Mouse (Mus musculus): ENCODE measurements at regions not wholly inside any gene's neighbourhood (a gene's known extent, or its start where the extent isn't known, plus 50 kb on each side); places are given as distances from the start of the nearest gene placed in this dataset.

DNA sequence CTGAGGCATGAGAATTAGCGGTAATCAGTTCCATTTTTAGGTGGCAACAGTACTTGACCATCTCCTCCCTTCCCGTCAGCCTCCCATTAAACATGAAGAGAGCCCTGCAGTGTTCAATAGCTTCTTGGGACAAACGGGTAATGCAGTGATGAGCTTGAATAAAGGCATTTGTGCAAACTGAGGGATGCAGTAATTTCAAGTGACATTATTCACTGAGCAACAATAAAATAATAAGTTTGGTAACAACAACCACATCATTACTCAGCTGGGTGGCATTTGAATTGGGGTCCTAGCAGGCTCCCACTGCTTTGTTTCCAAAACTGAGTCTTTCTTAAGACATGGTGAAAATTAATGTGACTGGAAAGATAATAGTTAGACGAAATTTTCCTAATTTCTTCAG, 315.2 kb upstream of the C030005K15Rik start:
- no peak for DNase-seq (ENCODE audit: low read depth, low spot score)

DNA sequence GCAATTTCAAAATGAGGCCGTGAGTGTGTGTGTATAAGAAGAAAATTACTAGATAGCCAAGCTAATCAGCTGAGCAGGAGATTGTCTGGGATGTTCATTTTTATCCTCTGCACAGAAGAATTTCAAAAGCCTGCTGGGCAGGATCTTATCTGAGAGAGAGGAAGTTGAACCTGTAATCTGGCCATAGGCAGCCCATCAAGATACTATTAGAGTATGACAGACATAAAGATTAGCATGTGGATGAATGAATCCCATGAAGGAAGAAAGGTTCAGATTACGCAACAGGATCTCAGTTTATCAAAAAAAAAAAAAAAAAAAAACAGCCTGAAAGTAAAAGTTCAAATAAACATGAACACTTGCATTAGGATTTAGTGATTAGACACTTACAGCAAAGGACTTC, 317.3 kb upstream of the C030005K15Rik start:
- no peak for DNase-seq (ENCODE audit: low read depth, low spot score)

- DNase-seq (ENCODE audit: low read depth, low spot score) = no peak
Measured at GRCm38 (mm10) chr10:98044579-98044978, 318.0 kb upstream of the C030005K15Rik start.

- DNase-seq (ENCODE audit: low read depth, low spot score) = no peak
Measured at GRCm38 (mm10) chr10:98073432-98073831, 346.9 kb upstream of the C030005K15Rik start.

DNA sequence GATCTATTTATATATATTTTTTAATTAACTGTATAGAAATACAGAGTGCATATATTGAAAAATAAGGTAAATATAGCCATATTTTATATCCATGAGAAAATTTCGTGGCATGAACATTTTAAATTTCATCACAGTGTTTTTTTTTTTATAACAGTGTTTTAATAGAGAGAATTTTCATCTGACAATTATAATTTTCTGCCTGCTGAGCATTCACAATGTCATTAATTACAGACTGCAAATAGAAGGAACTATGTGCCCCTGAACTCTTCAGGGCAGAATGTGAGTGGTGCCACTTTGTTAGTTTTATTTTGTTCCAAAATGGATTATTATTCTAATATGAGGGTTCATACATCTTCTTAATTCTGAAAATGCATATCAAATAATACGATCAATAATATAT, 358.3 kb upstream of the C030005K15Rik start:
- DNase-seq (ENCODE audit: low read depth, low spot score) = no peak

GRCm38 (mm10) chr10:98116296-98116695, 389.7 kb upstream of the C030005K15Rik start:
- DNase-seq (ENCODE audit: low read depth, low spot score) = no peak

DNA sequence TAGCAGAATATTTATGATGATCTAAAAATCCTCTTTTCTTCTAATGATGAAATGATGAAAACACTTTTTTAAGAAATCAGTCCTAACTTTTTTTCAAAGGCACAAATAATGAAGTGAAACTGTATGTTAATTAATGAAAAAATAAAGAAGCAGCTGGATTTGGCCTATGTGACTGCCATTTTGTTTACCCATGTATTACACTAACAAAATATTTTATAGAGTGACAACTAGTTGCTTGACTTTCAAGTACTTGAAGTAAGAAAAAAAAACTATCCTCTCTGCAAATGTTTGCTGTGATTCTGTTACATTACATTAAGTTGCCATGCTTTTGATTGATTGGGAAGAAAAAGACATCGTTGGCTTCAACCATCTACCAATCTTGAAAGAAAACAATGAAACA, 399.2 kb upstream of the C030005K15Rik start:
- no peak for DNase-seq (ENCODE audit: low read depth, low spot score)

DNA sequence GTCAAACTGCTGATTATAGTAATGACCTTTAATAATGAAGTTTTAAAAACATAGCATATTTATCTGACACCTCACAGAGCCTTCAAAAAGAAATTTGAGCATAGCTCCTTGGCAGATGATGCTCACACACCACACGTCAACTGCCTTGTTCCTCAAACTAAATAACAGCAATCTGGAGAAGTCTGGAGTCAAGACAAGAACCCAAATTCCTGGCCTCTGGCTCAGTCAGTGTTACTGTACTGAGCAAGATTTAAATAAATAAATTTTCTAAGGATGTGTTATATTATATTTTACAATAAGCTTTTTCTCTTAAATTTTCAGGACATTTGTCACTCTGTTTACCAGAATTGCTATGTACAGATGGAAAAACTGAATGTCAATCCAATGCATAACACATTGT, 408.5 kb upstream of the C030005K15Rik start:
- no peak for DNase-seq (ENCODE audit: low read depth, low spot score)

GRCm38 (mm10) chr10:98145773-98146172, 419.2 kb upstream of the C030005K15Rik start:
- DNase-seq (ENCODE audit: low read depth, low spot score) = peak; percentile 9

GRCm38 (mm10) chr10:98146998-98147863, 420.7 kb upstream of the C030005K15Rik start:
- DNase-seq (ENCODE audit: low read depth, low spot score) = no peak

DNA sequence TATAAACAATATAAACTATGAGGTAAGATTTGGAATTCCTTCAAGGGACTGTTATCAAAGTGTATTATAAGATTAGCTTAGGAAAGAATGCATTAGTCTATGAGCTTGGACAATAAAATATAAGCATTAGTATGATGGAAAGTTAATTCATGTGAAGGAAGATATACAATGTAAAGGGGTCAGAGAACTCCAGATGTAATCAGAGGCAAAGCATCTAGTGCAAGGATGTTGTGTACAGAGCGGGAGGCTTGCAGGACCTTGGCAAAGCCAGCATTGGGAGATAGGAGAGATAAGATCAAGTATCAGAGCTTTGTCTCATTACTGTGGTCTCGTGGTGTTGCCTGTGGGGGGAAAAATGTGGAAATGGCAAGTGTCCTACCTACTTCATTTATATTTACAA, 429.4 kb upstream of the C030005K15Rik start:
- DNase-seq (ENCODE audit: low read depth, low spot score) = no peak

- DNase-seq (ENCODE audit: low read depth, low spot score) = no peak
Measured at GRCm38 (mm10) chr10:98185666-98186065, 459.1 kb upstream of the C030005K15Rik start.

GRCm38 (mm10) chr10:98196852-98197251, 470.3 kb upstream of the C030005K15Rik start:
- no peak for DNase-seq (ENCODE audit: low read depth, low spot score)

GRCm38 (mm10) chr10:98210246-98210645, 483.7 kb upstream of the C030005K15Rik start:
- peak; percentile 13 for DNase-seq (ENCODE audit: low read depth, low spot score)

DNA sequence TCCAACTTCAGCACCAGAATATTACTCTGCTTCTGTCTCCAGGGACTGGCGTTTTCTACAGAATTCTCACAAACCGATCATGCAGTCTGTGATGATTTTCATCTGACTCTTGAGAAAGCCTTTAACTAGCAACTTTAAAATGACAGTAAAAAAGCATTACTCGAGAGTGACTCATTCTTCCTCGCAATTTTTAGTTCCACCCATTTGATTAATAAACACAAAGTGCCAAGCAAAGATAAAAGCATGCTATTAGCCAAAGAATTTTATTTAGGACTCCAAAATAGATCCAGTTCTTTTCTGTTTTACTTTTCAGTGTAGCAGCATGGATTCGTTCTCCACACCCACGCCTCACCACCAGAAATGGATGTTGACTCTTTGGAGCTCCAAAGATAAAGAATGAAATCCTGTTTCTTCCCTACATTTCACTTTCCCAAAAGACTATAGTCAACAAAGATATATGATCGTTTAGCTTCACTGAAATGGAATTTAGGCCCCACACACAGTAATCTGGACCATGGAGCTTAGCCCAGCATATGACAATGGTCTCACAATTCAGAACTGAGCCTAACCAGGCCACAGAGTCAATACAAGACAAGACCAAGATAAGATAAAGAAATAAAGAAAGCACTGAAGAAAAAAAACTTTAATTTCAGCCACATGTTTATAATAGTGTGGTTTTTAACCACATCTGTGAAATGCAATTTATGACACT, 486.5 kb upstream of the C030005K15Rik start:
- DNase-seq (ENCODE audit: low read depth, low spot score) = peak; percentile 18

- no peak for DNase-seq (ENCODE audit: low read depth, low spot score)
Measured at GRCm38 (mm10) chr10:98231017-98231416, 504.5 kb upstream of the C030005K15Rik start.

GRCm38 (mm10) chr10:98231705-98232235, 505.2 kb upstream of the C030005K15Rik start:
- no peak for DNase-seq (ENCODE audit: low read depth, low spot score)

- peak; percentile 46 for DNase-seq (ENCODE audit: low read depth, low spot score)
Measured at GRCm38 (mm10) chr10:98248311-98248710, 521.8 kb upstream of the C030005K15Rik start.

DNA sequence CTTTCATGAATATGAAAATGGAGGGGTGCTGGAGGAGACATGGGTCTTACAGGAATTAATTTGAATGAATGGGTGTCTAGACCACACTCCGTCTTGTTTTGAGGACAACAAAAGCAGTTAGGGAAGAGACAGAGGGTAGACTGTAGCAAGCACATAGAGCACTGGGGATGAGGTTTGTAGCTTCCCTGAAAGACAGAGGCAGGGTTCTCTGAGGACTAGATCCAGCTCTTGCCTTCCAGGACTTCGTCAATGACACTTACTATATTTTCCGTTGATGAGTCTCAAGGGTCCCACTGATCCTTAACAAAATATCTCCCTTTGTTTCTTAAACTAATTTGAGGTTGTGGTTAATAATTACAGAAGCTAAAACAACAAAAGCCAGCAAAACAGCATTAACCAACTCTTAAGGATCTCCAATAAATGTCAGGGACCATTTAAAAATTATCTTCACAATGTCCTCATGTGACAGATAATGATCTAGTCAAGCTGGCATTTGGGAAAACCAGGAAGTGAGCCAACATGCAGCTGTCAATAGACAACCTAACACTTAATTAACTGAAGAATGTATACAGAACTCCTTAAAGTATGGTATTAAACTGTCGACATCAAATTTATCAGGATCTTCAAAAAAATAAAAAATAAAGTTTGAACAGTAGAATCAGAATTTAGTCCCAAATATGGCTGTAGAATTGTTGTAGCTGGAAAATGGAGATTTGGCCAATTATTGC, 531.6 kb upstream of the C030005K15Rik start:
- DNase-seq (ENCODE audit: low read depth, low spot score) = no peak

- DNase-seq (ENCODE audit: low read depth, low spot score) = no peak
Measured at GRCm38 (mm10) chr10:98259283-98259682, 532.7 kb upstream of the C030005K15Rik start.

GRCm38 (mm10) chr10:98268511-98268910, 542.0 kb upstream of the C030005K15Rik start:
- DNase-seq (ENCODE audit: low read depth, low spot score) = no peak

- DNase-seq (ENCODE audit: low read depth, low spot score) = no peak
Measured at GRCm38 (mm10) chr10:98291617-98292016, 565.1 kb upstream of the C030005K15Rik start.
